Mouse (Mus musculus) c-Kit-negative CD71-positive TER-119-positive erythroid progenitor cells, embryonic 14.5 days (primary cell): ENCODE measurements around the gene Kdm4a.

Experiments
- DNase-seq: peaks from one replicate; pipeline ENCODE4 v3.0.0-alpha.2; 2013; ENCODE audit warnings: low read depth, low spot score

Kdm4a gene

DNA sequence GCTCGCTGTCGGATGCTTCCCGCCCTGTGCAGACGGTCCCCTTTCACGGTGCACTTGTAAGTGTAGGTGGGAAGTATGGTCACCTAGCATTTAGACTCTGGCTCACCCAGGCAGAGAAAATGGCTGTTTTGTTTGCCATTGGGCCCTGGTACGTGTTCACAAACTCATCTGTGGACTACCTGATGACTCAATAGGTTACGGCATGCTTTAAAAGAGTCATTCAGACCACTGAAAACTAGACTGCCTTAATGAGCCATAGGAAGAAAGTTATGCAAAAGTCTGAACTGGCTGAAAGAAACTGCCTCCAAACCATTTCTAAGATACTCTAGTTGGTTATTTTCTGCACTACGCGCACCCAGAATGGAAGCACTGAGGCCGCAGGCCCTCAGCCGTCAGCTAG lies 63.7 kb downstream of the Kdm4a start:
- DNase-seq, result no peak

DNA sequence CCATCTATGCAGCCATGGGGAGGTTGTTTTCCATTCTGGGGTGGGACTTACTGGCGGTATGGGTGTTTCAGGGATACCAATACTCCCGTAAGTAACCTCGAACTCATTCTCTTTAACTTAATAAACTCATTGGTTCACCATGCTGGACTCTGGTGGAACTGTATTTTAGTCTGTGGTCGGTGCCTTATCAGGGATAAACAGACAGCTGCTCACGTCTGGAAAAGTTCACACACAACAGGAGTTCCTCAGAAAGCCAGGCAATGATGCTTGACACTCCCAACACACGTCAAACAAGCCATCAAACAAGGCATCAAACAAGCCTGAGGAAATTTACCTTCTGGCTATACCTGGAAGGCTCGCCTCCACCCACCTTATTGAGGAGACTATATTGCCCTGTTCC lies 64.7 kb downstream of the Kdm4a start:
- no peak for DNase-seq

DNA sequence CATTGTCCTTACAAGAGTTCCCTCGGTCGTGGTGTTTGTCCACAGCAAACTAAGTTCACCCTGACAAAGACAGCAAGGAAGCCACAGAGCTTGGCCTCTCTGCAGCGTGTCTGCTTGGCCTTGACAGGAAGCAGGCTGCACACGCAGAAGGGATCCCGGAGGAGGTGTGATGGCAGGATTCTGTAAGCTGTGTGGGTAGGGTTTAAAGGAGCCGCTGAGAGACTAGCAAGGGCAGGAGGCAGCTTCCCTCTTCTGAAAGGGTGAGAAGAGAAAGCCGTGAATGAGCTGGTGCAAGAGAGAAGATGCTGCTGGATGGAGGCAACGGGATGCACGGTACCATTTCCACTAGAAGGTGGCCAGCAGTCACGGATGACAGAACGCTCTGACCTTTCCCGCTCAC lies 67.2 kb downstream of the Kdm4a start:
- no peak for DNase-seq

DNA sequence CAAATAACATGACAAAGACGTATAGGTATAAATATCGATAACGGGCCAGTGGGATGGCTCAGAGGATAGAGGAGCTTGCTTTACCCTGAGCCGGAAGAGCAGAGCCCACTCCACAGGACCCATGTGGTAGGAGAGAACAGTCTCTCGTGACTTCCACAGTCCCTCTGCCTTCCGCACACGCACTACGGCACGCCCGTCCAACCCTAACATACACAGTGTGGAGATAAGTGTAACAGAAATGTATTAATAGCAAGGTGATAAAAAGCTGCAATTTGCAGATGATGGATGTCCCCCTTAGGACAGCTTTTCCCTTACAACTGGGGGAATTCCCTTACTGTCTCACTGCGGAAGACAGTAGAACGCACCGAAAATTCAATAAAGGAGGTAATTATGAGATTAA lies 70.2 kb downstream of the Kdm4a start:
- no peak for DNase-seq

DNA sequence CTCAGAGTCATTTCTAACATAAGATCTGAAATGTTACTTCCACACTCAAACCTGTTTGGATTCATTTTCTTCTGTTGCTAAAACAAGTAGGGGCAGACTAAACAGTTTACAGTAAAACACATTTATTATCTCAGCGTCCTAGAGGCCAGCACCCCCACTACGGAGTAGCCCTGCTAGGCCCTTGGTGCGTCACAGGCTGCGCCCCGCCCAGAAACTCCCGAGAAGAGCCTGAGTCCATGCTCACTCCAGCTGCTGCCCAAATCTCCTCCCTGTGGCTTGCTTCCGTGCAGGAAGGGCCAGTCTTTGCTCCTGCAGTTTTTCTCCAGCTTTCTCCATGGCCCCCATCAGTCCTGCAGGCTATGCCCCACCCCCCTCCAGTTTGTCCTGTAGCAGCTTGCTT lies 71.1 kb downstream of the Kdm4a start:
- no peak for DNase-seq

DNA sequence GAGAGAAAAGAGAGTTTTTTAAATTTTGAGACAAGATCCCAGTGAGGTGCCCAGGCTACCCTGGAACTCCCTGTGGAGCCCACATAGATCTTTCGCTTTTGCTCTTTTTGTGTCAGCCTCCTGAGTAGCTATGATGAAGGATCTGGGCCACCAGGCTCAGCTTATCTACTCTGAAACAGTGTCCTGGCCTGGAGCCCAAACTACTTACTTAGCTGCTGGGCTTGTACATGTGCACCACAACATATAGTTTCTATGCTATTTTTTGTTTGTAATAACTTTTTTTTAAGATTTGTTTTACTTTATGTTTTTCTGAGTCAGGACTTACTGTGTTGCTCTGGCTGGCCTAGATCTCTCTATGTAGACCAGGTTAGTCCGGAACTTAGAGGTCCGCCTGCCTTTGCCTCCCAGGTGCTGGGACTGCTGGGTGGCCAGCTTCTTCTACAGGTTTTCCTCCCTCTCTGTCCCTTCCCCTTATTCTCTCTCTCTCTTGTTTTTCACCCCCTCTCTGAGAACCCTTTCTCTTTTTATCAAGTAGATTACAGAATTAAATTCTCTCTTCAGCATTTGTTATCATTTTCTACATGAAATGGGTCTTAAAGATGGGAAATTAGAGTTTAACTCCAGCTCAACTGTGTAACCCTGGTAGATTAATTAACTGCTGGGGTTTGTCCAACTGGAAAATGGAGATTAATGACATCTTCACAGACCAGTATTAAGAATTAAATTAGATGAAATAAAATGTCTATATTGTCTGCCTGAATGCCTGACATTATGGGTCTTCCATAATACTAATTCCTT lies 74.4 kb downstream of the Kdm4a start:
- DNase-seq, result no peak

DNA sequence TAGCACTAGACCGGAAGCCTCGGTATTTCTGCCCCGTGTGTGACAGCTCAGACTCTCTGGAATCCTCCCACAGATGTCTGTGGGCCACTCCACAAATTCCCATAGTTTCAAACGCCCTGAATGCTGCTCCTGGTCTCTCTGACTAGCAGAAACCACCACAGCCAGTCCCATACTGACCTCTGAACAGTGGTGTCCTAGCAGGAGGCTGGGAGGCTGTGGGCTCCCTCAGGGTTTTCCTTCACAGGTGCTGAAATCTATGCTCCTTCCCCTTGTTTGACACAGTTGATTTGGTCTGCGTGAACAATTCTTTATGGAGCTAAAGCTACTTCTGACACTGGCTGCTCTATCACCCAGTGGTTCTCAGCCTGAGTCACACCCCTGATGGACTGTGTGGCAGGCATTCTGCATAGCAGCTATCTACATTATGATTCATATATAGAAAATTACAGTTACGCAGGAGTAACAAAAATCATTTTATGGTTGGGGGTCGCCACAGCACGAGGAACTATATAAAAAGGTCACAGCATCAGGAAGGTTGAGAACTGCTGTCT lies 76.5 kb downstream of the Kdm4a start:
- DNase-seq, result no peak

DNA sequence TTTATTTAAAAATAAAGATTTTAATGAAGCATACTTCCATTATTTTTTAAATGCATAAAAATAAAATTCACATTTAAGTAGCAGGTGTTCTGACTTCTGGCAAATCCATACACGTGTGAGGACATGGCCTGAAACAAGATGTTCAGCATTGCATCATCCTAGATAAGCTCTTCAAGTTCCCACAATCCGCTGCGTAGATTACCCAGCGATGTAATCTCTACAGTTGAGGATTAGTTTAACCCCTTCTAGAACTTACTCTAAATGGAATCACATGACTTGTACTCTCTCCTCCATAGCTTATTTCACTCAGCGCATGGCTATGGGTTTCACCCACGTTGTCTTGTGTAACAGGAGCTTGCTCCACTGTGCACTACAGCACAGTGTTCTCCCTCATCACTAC lies 78.3 kb downstream of the Kdm4a start:
- DNase-seq, result no peak

DNA sequence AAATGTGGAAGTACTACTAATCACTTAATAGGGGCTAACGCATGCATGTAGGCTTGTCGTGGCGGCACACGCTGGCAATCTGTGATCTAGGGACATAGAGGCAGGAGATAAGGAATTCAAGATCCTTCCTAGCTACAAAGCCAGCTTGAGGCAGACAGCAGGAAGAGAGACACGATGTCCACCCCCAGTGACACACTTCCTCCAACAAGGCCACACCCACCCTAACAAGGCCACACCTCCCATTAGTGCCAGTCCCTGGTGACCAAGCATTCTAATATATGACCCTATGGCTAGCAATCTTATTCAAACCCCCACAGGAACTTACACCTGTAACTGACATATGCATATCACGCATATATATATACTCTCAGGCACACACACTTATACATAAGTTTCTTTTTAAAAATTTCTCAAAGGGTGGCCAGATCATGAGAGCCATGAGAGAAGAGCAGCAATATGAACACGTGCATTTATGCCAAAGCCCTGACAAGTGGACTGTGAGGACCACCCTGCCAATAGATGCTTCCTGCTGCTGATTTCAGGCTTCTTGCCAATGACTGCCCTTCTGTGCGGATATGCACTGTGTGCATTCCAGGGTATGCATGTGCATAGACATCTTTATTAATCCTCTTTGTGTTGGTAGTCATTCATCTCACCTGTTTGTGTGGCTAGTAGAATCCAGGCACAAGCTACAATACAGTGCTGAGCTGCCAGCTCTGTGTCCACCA lies 80.0 kb downstream of the Kdm4a start:
- DNase-seq, result no peak

DNA sequence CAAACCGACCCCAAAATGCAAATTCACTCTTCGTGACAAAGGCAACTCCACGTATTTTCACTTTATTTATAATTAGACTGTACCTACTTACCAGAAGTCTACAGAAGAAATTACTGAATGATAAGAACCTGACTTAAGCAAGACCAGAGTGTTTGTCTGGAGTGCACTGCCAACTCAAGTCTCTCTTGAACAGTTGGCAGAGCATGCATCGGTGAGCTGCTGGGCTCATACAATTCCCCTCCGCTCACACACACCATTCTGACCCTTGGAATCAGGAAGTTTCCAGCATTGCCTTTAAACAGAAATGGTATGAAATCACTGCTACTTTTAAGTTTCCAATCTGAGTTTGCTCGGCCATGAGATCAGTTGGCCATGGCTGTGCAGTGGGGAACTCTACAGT lies 81.3 kb downstream of the Kdm4a start:
- no peak for DNase-seq

DNA sequence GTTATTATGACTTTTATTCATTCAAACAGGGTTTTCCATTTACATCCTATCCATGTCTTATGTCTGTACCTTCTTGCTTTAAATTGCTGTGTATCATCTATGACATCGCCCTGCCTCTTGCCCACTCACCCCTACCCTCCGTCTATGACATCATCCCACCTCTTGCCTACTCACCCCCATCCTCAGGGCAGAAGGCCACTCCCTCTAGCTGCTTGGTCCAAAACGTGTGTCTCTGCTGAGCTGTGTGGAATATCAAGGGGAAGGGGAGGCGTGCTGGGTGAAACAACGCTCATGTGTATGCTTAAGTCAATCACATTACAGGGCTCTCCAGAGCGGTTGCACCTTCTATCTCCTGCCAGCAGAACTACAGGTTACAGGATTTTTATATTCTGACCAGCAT lies 83.8 kb downstream of the Kdm4a start:
- no peak for DNase-seq

DNA sequence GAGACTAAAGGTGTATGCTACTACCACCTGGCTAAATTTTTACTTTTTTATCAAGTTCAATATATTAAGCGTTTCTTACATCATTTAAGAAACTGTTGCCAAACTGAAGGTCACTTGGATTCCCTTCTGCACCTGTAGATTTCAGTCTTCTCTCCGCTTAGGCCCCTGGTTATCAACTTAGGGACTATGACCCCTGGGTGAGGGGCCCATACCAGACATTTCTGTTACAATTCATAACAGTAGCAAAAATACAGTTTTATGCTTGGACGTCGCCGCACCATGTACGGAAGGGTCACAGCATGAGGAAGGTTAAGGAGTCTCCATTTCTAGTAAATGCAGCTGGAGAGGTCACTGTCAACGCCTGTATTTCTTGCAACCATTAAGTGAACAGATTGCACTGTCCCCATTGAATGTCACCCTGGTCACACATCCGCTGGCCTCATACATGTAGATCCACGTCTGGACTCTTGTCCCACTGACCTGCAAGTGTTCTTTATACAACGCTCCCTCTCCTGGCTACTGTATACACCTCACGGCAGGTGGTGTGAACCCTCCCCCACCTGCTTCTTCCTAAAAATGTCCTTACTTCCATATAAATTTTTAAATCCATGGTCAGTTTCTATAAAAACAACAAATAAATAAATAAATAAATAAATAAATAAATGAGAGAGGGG lies 86.9 kb downstream of the Kdm4a start:
- DNase-seq, result no peak

DNA sequence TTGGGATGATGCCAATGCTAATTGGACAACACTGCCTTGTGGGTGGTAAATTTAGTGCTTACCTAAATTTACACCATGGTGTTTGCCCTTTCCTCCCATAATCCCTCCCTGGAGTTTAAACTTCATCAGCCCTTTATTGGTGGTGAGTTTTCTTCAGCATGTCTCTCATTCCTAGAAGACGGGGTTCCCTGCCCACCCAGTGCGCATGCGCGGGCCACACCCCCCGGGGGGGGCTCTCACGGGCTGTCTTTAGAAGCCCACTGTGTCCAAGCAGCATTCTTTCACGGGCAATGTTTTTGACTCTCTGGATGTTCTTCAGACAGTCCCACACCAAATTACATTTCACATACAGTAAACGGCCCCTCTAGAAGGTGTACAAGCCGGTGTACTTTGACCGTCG lies 89.4 kb downstream of the Kdm4a start:
- no peak for DNase-seq

DNA sequence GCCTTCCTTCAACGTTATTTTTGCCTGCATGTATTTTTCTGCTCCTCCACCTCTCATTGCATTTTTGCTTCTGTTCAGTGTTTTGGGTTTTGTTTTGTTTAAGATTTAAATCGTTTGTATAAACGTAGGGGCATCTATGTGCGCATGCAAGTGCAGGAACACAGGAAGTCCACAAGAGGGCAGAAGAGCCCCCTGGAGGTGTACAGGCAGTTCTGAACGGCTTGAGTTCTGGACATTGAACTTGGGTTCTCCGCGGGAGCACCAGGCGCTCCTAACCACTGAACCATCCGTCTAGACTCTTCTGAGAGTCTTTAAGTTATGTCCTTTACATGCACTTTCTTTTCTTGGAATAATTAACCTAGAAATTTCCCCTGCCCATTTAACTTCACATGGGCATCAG lies 89.9 kb downstream of the Kdm4a start:
- no peak for DNase-seq

DNA sequence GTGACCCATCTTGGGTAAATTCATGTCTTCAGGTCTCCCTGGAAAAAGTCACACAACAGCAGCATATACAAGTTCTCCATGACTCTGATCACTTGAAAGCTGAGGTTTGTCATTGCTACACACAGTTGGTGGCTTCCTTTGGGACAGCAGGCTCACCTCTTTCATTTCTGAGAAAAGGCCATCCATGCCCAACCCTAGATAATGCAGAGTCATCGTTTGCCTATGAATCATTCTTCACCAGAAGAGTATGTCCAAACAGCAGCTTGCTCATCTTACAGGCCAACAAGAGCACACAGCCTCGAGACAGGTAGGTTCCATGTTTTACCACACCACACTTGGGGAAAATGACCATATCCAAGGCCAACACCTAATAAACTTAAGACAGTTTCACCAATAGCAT lies 91.1 kb downstream of the Kdm4a start:
- no peak for DNase-seq
